Mouse (Mus musculus) midbrain, embryonic 15.5 days (tissue): Measurements from ENCODE around the gene Bsn. TPM values are rescaled to one million over a fixed set of nuclear protein-coding genes. Genes with fewer than 3 reads are reported as not detected.

ENCODE experiments used
- ATAC-seq: fragments of 200-750 bp; cut with Nextera tagmentation; replicated peaks from 2 replicates; pipeline ENCODE4 v1.8.0; 2017; ENCODE audit warnings: moderate TSS enrichment
- H3K27ac ChIP-seq: fragments of 300-500 bp; sonication (generic); 2 replicates; pipeline ENCODE4 v1.5.1; 2015; ENCODE audit warnings: mild to moderate bottlenecking, inconsistent platforms
- H3K27me3 ChIP-seq: fragments of 300-500 bp; sonication (generic); replicated peaks from 2 replicates; pipeline ENCODE4 v1.6.1; 2015; ENCODE audit warnings: inconsistent platforms
- H3K36me3 ChIP-seq: fragments of 300-500 bp; sonication (generic); replicated peaks from 2 replicates; pipeline ENCODE4 v1.6.1; 2015; ENCODE audit warnings: inconsistent platforms
- H3K4me1 ChIP-seq: fragments of 300-500 bp; sonication (generic); 2 replicates; pipeline ENCODE4 v1.6.1; 2015; ENCODE audit warnings: inconsistent platforms
- H3K4me2 ChIP-seq: fragments of 300-500 bp; sonication (generic); 2 replicates; pipeline ENCODE4 v1.6.1; 2015; ENCODE audit warnings: inconsistent platforms, mild to moderate bottlenecking, moderate library complexity
- H3K4me3 ChIP-seq: fragments of 300-500 bp; sonication (generic); 2 replicates; pipeline ENCODE4 v1.5.1; 2015; ENCODE audit warnings: mild to moderate bottlenecking, inconsistent platforms
- H3K9ac ChIP-seq: fragments of 300-500 bp; sonication (generic); 2 replicates; pipeline ENCODE4 v1.6.1; 2015; ENCODE audit warnings: mild to moderate bottlenecking, inconsistent platforms
- H3K9me3 ChIP-seq: fragments of 300-500 bp; sonication (generic); 2 replicates; pipeline ENCODE4 v1.6.1; 2016; ENCODE audit warnings: inconsistent platforms
- WGBS: fragments of 180-500 bp; shearing (Covaris S2); methylation state at CpG from one replicate; pipeline ENCODE4 v1.1.7; 2015; ENCODE audit warnings: mixed read lengths; 5-methylcytosine and 5-hydroxymethylcytosine counted together
- polyA plus RNA-seq: library from polyadenylated mRNA; unstranded; fragments of >200 nt; fragmentation: Nextera tagmentation; extraction: Ambion mirVana; gene quantifications from 2 replicates; pipeline ENCODE4 v1.2.1, GENCODE M21; 2015

Gene Bsn
- 11.1 TPM in 2 replicates for polyA plus RNA-seq

- peak within 1 kb of the TSS; percentile 57 for H3K4me2 ChIP-seq
- H3K4me3 ChIP-seq, result peak within 1 kb of the TSS; percentile 54
- peak; percentile 83 for ATAC-seq
- H3K27ac ChIP-seq, result peak within 1 kb of the TSS; percentile 78
- H3K36me3 ChIP-seq, result no peaks in the 10 kb centered on the region; the same call in 1 of the 2 replicates
- peaks cover 4% of the 10 kb centered on the region; the same call in 1 of the 2 replicates for H3K27me3 ChIP-seq
- no peaks in the 10 kb centered on the region for H3K9me3 ChIP-seq
- 1% methylated on average over 73 of the region's 91 CpGs for WGBS
- peaks cover 29% of the 10 kb centered on the region for H3K4me1 ChIP-seq
- H3K9ac ChIP-seq, result peak within 1 kb of the TSS; percentile 70
Observed at GRCm38 (mm10) chr9:108189787-108190679, at the start of gene Bsn. Bsn (minus strand) TSS chr9:108190384.

GRCm38 (mm10) chr9:108239951-108240350 is 49.8 kb upstream of the Bsn start:
- Histone ChIP-seq H3K27me3 (no peaks in the 10 kb centered on the region), H3K9me3 (no peaks in the 10 kb centered on the region), H3K27ac (no peak overlapping the region), H3K4me3 (no peak overlapping the region), H3K36me3 (no peaks in the 10 kb centered on the region), H3K4me1 (no peaks in the 10 kb centered on the region), H3K4me2 (no peak overlapping the region), H3K9ac (no peak overlapping the region)
- 83% methylated on average over 5 of the region's 5 CpGs for WGBS
- no peak for ATAC-seq

- H3K4me2 ChIP-seq, result no peak overlapping the region
- no peak for ATAC-seq
- no peaks in the 10 kb centered on the region for H3K36me3 ChIP-seq
- H3K9me3 ChIP-seq, result no peaks in the 10 kb centered on the region
- no peaks in the 10 kb centered on the region for H3K4me1 ChIP-seq
- no peak overlapping the region for H3K4me3 ChIP-seq
- H3K27ac ChIP-seq, result no peak overlapping the region
- WGBS, result 88% methylated on average over 3 of the region's 3 CpGs
- H3K27me3 ChIP-seq, result no peaks in the 10 kb centered on the region
- no peak overlapping the region for H3K9ac ChIP-seq
Observed at GRCm38 (mm10) chr9:108238831-108239230, 48.6 kb upstream of the Bsn start.

- Histone ChIP-seq H3K9ac (no peak overlapping the region), H3K36me3 (no peaks in the 10 kb centered on the region), H3K4me3 (no peak overlapping the region), H3K27ac (no peak overlapping the region), H3K27me3 (no peaks in the 10 kb centered on the region), H3K4me1 (no peaks in the 10 kb centered on the region), H3K9me3 (no peaks in the 10 kb centered on the region), H3K4me2 (no peak overlapping the region)
- 95% methylated on average over 2 of the region's 2 CpGs for WGBS
- no peak for ATAC-seq
Observed at GRCm38 (mm10) chr9:108238402-108238801, 48.2 kb upstream of the Bsn start.

GRCm38 (mm10) chr9:108234682-108235081 is 44.5 kb upstream of the Bsn start:
- no peak overlapping the region for H3K9ac ChIP-seq
- no peak overlapping the region for H3K4me3 ChIP-seq
- H3K4me2 ChIP-seq, result no peak overlapping the region
- ATAC-seq, result no peak
- no peaks in the 10 kb centered on the region for H3K9me3 ChIP-seq
- no peaks in the 10 kb centered on the region for H3K36me3 ChIP-seq
- H3K27ac ChIP-seq, result no peak overlapping the region
- WGBS, result 89% methylated on average over 2 of the region's 2 CpGs
- no peaks in the 10 kb centered on the region for H3K4me1 ChIP-seq
- H3K27me3 ChIP-seq, result no peaks in the 10 kb centered on the region

- no peak overlapping the region for H3K4me2 ChIP-seq
Observed at GRCm38 (mm10) chr9:108232908-108233307, 42.7 kb upstream of the Bsn start.

GRCm38 (mm10) chr9:108227911-108228649 is 37.9 kb upstream of the Bsn start:
- ATAC-seq, result no peak
- Histone ChIP-seq H3K4me3 (no peak overlapping the region), H3K27ac (no peak overlapping the region), H3K36me3 (no peaks in the 10 kb centered on the region), H3K27me3 (no peaks in the 10 kb centered on the region), H3K4me2 (no peak overlapping the region), H3K9me3 (no peaks in the 10 kb centered on the region), H3K4me1 (no peaks in the 10 kb centered on the region), H3K9ac (no peak overlapping the region)
- WGBS, result 36% methylated on average over 2 of the region's 2 CpGs

More at GRCm38 (mm10) chr9:108232908-108233307, 42.7 kb upstream of the Bsn start:
- Histone ChIP-seq H3K27me3 (no peaks in the 10 kb centered on the region), H3K36me3 (no peaks in the 10 kb centered on the region), H3K9me3 (no peaks in the 10 kb centered on the region), H3K27ac (no peak overlapping the region), H3K9ac (no peak overlapping the region), H3K4me3 (no peak overlapping the region), H3K4me1 (no peaks in the 10 kb centered on the region)
- 89% methylated on average over 2 of the region's 2 CpGs for whole genome bisulfite sequencing
- ATAC-seq, result no peak

GRCm38 (mm10) chr9:108225166-108225565 is 35.0 kb upstream of the Bsn start:
- Histone ChIP-seq H3K9me3 (no peaks in the 10 kb centered on the region), H3K4me1 (no peaks in the 10 kb centered on the region; the same call in 1 of the 2 replicates), H3K36me3 (no peaks in the 10 kb centered on the region), H3K27me3 (no peaks in the 10 kb centered on the region), H3K4me3 (no peak overlapping the region), H3K27ac (no peak overlapping the region), H3K9ac (no peak overlapping the region), H3K4me2 (no peak overlapping the region)
- no peak for ATAC-seq
- 78% methylated on average over 2 of the region's 2 CpGs for WGBS

GRCm38 (mm10) chr9:108223633-108224032 is 33.4 kb upstream of the Bsn start:
- no peaks in the 10 kb centered on the region for H3K9me3 ChIP-seq
- no peak overlapping the region for H3K9ac ChIP-seq
- no peak overlapping the region for H3K27ac ChIP-seq
- no peaks in the 10 kb centered on the region for H3K36me3 ChIP-seq
- no peak overlapping the region for H3K4me3 ChIP-seq
- H3K4me2 ChIP-seq, result no peak overlapping the region
- WGBS, result 100% methylated on average over 1 of the region's 1 CpGs
- no peak for ATAC-seq
- no peaks in the 10 kb centered on the region for H3K27me3 ChIP-seq
- H3K4me1 ChIP-seq, result no peaks in the 10 kb centered on the region; the same call in 1 of the 2 replicates

- H3K27me3 ChIP-seq, result no peaks in the 10 kb centered on the region
- H3K9me3 ChIP-seq, result no peaks in the 10 kb centered on the region
- ATAC-seq, result no peak
- H3K4me2 ChIP-seq, result no peak overlapping the region
- 88% methylated on average over 3 of the region's 3 CpGs for WGBS
- H3K9ac ChIP-seq, result no peak overlapping the region
- no peak overlapping the region for H3K4me3 ChIP-seq
- H3K27ac ChIP-seq, result no peak overlapping the region
- H3K36me3 ChIP-seq, result peaks cover 4% of the 10 kb centered on the region
- no peaks in the 10 kb centered on the region; the same call in 1 of the 2 replicates for H3K4me1 ChIP-seq
Observed at GRCm38 (mm10) chr9:108221566-108221965, 31.4 kb upstream of the Bsn start.

GRCm38 (mm10) chr9:108220380-108220774 is 30.2 kb upstream of the Bsn start:
- Histone ChIP-seq H3K27me3 (no peaks in the 10 kb centered on the region), H3K36me3 (peaks cover 4% of the 10 kb centered on the region), H3K4me3 (no peak overlapping the region), H3K27ac (no peak overlapping the region), H3K9ac (no peak overlapping the region), H3K4me2 (no peak overlapping the region), H3K4me1 (no peaks in the 10 kb centered on the region; the same call in 1 of the 2 replicates), H3K9me3 (no peaks in the 10 kb centered on the region)
- 90% methylated on average over 1 of the region's 1 CpGs for WGBS
- no peak for ATAC-seq

- ATAC-seq, result no peak
- Histone ChIP-seq H3K27ac (no peak overlapping the region), H3K27me3 (no peaks in the 10 kb centered on the region), H3K9ac (no peak overlapping the region), H3K36me3 (peaks cover 4% of the 10 kb centered on the region), H3K4me2 (no peak overlapping the region), H3K9me3 (no peaks in the 10 kb centered on the region), H3K4me1 (no peaks in the 10 kb centered on the region; the same call in 1 of the 2 replicates), H3K4me3 (no peak overlapping the region)
- WGBS, result 88% methylated on average over 12 of the region's 12 CpGs
Observed at GRCm38 (mm10) chr9:108219766-108220379, 29.7 kb upstream of the Bsn start.
